Mouse (Mus musculus): ENCODE data around the gene Uaca.

Uaca gene

GRCm38 (mm10) chr9:60886431-60887371 lies 92.4 kb downstream of the Uaca start:
- no peak for DNase-seq (ENCODE audit: low spot score in 2 of 2)

- DNase-seq (ENCODE audit: low spot score in 2 of 2) = no peak
These were observed 93.1 kb downstream of the Uaca start for GRCm38 (mm10) chr9:60887389-60887811.

- DNase-seq (ENCODE audit: low spot score in 2 of 2) = no peak
These were observed 99.2 kb downstream of the Uaca start for GRCm38 (mm10) chr9:60893511-60893910.

- DNase-seq (ENCODE audit: low spot score in 2 of 2) = no peak
These were observed 101.3 kb downstream of the Uaca start for GRCm38 (mm10) chr9:60895486-60896110.

- DNase-seq (ENCODE audit: low spot score in 2 of 2) = no peak
These were observed 104.1 kb downstream of the Uaca start for GRCm38 (mm10) chr9:60898291-60899020.

GRCm38 (mm10) chr9:60899201-60899600 lies 104.9 kb downstream of the Uaca start:
- no peak for DNase-seq (ENCODE audit: low spot score in 2 of 2)

GRCm38 (mm10) chr9:60899797-60900459 lies 105.6 kb downstream of the Uaca start:
- DNase-seq (ENCODE audit: low spot score in 2 of 2) = no peak

- no peak for DNase-seq (ENCODE audit: low spot score in 2 of 2)
These were observed 117.9 kb downstream of the Uaca start for GRCm38 (mm10) chr9:60912266-60912665.

GRCm38 (mm10) chr9:60913626-60914025 lies 119.3 kb downstream of the Uaca start:
- no peak for DNase-seq (ENCODE audit: low spot score in 2 of 2)

GRCm38 (mm10) chr9:60919936-60920672 lies 125.8 kb downstream of the Uaca start:
- no peak for DNase-seq (ENCODE audit: low spot score in 2 of 2)

GRCm38 (mm10) chr9:60920673-60921062 lies 126.3 kb downstream of the Uaca start:
- DNase-seq (ENCODE audit: low spot score in 2 of 2) = no peak

- no peak for DNase-seq (ENCODE audit: low spot score in 2 of 2)
These were observed 126.9 kb downstream of the Uaca start for GRCm38 (mm10) chr9:60921287-60921686.

- no peak for DNase-seq (ENCODE audit: low spot score in 2 of 2)
These were observed 127.5 kb downstream of the Uaca start for GRCm38 (mm10) chr9:60921831-60922230.

GRCm38 (mm10) chr9:60926301-60926700 lies 132.0 kb downstream of the Uaca start:
- no peak for DNase-seq (ENCODE audit: low spot score in 2 of 2)

- DNase-seq (ENCODE audit: low spot score in 2 of 2) = no peak
These were observed 135.1 kb downstream of the Uaca start for GRCm38 (mm10) chr9:60929290-60929983.

Data from natural killer cell, adult 2 months (primary cell).